Mouse (Mus musculus) brain, embryonic 18.5 days (tissue): ENCODE measurements around the gene Pdgfc.
"Not testable (repeated sequence)": the region's sequence is repeated elsewhere in the genome, so short reads cannot be mapped to it uniquely, and the experiment has no call there.

Source experiments
- DNase-seq: peaks from one replicate; pipeline ENCODE4 v3.0.0-alpha.2; 2012; ENCODE audit warnings: low read depth, low spot score

The Pdgfc gene

DNA sequence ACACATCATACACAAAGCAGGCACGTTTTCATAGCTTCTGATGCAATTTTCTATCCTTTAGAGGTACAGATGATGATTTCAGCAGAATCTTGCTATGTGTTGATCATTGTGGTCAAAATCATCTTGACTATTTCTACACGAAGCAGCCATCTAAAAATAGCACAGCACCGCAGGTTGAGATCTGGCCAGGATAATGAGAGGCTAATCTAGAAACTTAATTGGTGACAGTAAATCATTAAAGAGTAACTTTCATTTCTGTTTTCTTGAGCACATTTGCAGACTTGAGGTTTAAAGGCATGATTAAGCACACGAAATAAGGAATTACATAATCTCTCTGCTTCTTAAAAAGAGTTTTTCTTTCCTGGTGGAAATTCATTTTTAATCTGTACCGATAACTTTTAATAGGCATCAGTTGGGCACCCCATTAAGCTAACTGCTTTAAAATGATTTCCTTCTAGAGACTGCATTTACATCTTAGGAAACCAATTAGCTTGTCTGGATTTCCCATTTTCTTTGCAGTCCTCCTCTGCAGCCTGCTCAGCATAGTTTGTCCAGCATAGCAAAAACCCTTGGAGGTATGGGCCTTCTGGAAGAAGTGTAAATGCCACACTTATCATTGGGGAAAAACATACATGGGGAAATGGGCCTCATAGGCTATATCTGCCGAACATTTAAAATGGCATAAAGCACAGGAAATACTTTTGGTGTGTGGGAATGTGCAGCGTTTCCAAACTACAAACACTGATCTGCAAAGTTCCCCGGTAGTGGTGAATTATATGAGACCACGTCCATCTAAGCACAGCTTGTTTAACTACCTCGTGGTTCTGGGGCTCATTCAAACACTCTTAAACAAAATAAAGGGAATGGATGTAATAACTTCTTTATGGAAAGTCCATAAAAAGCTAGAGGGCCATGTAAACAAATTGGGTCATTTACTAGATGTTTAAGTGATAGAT, 10.7 kb downstream of the Pdgfc start:
- no peak for DNase-seq

DNA sequence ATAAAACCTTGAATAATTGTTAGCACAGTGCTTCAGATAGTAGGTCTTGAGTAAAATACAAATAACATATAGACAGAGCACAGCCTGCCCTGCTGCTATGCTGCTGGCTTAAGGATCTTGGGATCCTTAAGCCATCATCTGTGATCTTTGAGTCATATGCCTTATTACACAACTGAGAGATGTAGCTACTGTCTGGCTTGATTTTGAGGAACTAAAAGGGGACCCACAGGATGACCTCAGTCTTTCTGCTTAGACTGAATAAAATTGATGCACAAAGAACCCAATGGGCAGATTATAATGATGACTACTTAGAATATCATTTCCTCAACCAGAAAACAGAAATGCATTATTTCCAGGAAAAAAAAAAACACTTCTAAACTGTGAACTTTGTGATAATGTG, 15.3 kb downstream of the Pdgfc start:
- DNase-seq = no peak

DNA sequence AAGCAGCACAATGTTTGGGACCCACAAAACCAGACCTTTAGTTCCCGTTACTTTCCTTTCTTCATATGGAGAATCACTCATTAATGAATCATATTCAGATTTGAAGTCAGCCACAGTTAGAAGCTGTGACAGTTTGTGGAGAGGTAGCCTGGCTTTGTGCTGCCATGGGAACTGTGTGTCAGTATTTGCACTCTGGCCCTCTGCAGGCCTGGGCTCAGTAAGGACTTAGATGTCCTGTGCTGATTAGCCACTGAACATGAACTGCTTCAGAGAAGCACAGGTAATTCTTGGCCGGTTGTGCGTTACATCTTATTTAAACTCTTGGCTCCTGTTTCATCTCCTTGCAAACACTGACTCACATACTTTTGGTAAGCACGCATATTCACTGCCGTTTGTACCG, 16.2 kb downstream of the Pdgfc start:
- no peak for DNase-seq

DNA sequence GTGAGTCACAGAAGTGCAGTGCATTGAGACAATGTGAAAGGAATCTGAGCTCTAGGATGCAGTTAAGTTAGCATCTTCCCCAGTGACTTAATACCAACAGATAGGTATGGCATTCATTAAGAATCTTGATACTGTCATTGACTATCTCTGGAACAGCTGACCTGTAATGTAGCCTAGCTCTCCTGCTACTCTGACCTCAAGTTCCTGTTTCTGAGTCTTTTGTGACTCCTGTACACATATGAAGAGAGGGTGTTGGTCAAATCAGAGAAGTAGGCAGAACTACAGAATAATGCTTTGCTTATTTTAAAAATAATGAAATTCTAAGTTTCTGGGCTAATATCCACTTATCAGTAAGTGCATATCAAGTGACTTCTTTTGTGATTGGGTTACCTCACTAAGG, 17.9 kb downstream of the Pdgfc start:
- no peak for DNase-seq

DNA sequence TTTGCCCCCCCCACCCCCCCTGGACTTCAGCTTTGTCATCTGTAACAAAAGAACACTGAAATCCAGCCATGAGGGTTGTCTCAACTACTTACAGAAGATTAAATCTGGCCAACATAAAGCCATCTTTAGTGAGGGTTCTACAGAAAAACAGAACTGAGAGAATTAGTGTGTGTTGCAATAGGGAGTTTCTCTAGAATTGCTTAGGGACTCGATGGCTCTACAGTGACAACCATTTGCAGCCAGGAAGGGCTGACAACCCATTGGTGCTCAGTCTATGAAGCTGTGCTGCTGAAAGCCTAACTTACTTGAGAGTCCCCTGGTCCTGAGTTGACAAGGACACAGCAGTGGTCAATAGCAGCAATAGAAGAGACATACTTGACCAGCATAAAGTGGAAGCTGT, 21.5 kb downstream of the Pdgfc start:
- DNase-seq = no peak

DNA sequence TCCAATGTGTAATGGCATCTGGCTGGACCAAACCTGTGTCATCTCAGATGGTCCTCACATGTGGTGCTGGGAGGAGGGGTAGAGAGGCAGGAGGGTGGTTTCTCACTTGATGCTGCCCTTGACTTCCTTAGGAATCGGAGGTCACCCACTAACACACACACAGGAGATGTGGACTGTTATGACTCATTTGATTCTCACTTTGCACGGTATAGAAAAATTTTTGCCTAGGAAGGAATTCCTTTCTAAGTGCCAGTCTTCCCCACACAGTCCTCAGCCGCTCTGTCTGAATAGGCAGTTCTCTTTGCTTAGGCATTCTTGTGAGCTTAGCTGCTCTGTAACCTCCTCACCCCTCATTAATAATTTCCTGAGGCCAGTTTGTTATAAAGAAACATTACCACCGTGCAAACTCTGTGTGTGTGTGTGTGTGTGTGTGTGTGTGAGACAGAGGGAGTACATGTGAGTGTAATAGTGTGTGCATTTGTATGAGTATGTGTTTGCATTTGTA, 22.4 kb downstream of the Pdgfc start:
- no peak for DNase-seq

DNA sequence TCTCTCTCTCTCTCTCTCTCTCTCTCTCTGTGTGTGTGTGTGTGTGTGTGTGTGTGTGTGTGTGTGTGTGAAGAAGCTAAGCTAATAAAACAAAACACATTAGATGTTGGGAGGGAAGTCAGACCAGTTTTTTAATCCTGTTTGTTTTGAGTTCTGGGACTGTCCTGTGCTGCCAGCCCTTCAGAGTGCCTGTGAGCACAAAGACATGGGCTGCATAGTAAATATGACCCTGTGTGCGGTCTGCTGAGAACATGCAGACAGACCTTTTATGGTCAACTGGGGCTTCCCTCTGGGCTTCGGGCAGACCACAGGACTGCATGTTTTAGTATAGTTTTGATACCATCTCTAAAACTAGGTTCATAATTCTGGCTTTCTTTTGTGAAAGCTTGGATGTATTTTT, 32.3 kb downstream of the Pdgfc start:
- DNase-seq = no peak

DNA sequence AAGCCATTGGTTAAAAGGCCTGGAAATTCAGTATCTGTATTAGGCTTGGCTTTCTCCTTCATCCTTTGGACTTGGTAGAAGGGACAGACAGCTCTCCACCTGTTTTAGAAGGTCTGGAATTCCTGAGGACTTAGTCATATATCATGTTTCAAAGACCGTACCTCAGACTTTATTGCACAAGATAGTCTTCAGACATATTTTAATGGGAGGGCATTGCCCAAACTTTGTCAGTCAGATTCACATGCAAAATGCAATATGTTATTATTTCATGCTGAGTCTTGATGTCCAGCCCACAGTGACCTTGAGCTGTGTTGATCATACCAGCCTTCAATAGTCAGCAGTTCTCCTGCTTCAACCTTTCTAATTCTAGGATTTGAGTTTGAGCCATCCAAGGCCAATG, 64.9 kb downstream of the Pdgfc start:
- DNase-seq = no peak

DNA sequence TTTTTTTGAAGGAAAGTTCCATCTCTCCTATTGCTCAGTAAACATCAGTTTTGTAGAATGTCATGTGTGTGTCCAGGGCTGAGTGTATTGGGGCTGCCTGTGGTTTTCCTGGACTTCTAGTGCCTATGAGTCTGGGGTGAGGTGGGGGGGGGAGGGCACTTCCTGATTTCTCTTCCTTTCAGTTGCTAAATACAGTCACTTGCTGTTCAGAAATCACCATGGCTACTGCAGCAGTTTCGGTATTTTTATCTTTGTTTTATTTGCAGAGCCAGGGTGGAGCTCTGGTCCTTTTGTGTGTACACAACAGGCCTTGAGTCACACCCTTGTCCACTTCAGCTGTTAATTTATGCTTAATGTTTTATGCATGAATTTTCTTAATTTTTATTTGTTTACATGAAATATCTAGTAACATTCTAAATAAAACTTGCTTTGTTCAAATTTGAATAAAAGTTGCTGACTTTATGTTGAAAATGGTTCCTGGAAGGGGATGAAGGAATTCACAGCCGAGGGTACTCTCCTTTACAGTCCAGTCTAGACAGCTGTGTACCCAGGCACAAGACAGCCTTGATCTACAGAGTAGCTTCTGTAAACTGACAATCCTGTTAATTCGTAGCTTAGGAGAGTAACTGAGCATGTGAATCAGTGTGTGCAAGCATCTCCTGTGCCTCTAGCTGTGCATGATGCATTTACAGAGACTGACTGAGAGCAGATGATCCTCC, 66.1 kb downstream of the Pdgfc start:
- DNase-seq = no peak

DNA sequence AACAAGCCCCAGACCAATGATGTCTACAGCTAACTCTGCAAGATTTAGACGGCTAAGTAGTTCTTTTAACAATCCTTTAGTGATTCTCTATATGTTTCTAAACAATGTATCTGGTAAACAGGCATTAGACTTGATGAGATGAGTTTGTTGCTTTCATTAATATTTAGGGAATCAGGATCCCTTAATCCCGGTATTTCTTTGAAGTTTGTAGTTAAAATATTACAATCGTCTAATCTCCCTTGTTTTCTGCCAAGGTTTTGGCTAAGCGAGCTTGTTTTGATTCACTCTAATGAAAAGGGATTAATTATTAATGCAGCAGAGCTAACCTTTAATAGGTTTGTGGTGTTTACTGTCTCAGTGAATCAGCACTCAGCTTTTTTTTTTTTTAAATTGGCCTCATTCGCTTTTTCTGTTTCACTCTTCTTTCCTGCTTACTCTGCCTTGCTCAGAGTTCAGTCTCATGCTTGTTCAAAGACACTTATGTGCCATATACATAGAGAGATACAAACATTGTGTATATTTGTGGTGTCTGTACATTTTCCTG, 66.7 kb downstream of the Pdgfc start:
- no peak for DNase-seq

DNA sequence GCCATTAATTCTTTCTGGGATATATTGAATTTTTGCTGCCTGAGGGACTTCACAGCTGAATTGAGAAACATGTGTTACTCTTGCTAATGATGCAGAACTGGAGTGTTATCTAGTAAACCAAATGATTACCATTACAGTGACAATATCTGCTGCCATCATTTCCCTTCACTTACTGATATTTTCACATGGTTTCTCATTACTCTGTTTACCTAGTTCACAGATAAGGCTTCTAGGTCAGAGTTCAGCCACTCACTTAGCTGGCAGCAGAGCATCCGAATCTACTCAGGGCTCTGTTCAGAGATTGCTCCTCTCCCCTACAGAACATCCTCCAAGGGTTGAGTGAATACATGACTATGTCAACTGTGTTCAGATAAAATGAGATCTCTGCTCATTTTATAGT, 71.3 kb downstream of the Pdgfc start:
- DNase-seq = no peak

DNA sequence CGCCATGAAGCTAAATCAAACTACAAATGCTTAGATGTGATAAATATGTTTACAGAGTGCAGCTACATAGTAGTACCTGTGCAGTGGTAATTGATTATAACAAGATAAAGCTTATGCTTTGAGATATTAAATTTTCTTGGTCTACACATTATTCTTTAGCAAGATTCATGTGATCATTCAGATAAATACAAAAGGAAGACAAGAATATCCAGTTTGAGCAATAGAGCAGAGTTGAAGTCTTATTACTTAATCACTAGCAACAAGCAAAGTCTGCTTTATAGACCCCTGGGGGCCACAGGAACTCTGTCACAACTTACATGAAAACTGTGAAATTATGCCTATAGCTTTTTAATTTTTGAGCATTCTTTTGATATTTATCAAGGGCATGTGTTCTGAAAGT, 74.8 kb downstream of the Pdgfc start:
- DNase-seq = no peak

DNA sequence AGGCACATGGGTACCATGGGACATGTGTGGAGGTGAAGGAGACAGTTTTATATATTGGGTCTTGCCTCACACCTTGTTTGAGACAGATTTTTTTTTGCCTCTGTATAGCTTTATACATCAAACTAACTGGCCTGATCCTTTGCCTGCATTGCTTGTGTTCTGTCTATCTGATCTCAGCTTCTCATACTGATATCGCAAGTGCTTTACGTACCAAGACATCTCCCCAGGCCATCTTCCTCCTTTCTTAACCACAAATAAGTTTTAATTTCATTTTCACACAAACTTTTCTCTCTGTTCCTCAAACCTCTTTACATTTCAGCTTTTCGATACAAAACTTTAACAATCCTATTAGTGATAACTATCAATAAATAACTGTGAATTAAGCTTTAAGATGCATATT, 76.7 kb downstream of the Pdgfc start:
- DNase-seq = no peak

DNA sequence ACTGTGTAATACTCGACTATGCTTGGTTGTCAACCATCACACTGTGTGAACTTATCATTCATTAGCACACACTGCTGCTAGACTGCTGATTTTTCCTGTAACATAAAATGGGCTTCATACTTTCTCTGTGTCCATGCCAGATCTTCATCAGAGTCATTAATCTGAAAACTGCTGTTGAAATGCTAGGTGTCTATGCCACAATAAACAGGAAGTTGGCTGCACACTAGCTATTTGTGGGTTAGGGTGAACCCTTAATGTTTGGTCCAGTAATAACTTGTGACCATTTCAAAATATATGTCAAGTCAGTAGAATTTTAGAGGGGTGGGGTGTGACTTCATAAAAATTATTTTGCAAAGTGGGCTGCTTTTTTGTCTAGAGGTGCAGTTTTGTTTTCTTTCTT, 84.4 kb downstream of the Pdgfc start:
- no peak for DNase-seq

DNA sequence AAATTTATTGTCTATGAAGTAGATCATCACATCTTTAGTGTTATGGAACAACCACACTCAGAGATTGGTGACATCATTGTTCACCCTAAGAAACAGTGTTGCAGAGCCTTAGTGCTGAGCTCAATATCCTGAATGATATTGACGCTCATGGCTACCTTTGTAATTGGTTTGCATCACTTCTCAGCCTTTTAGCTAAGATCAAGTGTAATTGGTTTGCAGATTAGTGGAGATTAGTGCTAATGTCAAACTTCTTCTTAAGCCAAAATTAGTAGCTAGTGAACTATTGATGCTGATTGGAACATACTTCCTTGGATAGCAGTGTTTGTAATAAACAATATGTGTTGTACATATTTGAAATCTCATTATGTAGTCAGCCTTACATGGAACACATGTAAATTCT, 85.5 kb downstream of the Pdgfc start:
- no peak for DNase-seq

DNA sequence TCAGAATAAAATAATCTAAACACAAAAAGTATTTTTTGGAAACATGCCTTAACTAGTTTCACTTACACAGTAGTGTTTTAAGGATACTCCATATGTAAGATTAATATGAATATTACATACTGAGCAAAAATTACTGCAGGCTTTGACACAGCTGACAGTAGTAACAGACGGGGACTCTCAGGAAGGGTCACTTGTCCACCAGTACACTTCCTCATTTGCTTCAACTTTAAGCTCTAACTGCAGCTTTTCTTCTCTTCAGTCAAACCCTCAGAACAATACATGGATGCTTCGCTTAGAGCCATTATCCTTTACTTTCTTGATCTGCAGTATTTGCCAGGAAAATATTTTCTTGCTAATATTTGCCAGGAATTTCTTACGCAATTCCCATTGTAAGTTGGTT, 87.2 kb downstream of the Pdgfc start:
- no peak for DNase-seq

DNA sequence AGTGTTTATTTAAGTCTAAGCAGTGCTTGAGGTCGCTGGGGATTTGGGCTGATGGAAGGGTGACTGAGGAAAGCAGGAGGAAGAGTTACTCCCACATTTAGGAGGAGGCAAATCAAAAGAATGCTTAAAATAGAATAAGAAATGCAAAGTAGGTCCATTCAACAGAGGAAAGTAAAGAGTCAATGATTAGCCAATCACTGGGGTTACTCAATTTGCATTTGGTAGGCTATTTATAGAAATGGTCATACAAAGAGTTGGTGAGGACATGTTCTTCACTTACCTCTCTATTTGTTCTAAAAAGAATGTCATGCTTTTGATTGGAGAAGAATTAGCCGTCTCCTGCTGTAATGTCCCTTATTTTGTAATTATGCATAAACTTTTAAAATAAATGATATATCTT, 90.8 kb downstream of the Pdgfc start:
- no peak for DNase-seq

DNA sequence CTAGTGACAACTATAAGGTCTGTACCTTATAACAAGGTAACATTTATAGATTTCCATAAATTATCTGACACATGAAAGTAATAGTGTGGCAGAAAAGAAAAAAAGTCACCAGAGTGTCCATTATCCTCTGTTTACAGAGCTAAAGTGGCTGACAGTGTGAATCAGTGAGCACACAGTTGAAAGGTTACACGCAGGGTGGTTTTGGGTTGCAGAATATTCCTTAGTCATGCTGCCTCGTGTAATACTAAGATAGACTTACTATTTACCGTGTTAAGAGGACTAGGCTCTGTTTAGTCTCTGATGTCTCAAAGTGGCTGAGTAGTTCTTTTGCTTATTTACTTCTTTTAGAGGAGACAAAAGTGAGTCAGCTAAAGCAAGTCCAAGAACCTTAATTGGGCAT, 100.8 kb downstream of the Pdgfc start:
- no peak for DNase-seq

DNA sequence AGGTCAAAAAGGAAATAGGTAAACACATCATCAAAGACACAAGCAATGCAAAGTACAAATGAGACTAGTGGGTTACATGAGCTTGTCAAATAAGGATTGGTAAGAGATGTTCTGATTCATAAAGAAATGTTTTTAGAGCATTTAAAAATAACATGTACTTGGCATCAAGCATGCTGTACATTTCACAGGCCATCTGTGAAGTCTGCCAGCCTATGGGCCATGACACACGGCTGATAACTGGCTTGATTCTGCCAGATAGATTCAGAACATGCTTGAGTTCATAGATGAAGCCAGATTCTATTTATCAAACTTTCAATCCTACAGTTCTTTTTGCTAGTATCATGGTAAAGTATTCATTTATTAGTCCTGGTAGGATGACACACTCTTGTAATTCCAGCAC, 101.8 kb downstream of the Pdgfc start:
- not testable (repeated sequence) for DNase-seq

DNA sequence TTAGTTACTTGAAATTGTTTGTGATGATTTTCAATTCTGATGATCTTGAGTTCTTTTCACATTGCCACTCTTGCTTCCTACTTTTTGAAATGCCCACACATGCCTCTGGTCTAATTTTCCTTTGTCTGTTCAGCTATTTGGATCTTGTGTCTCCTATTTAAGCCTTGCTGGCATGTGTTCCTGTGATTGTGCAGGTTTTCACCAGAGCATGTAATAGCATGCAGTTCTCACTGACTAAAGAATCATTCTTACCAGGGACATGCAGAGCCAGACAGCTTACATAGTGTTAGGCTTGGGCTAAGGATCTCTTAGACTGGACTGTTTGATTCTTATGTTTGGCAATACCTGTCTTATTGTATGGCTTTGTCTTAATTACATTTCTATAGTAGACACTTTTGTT, 107.5 kb downstream of the Pdgfc start:
- DNase-seq = no peak

DNA sequence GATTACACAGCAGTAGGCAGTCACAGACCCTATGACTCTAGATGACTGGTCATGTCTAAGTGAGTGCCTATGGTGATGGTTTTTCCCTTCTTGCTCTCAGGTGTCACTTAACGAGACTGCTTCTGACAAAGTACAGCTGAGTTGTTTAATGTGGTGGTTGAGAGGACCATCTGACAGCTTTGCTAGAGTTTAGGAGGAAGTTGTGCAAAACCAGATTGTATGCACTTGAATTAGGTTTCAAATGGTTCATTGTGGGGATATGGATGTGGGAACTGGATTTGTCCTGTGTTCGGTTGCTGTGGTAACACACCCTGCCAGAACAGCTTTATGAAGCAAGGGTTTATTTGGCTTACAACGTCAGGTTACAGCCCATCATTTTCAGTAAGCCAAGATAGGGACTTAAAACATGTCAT, 112.9 kb downstream of the Pdgfc start:
- DNase-seq = no peak

DNA sequence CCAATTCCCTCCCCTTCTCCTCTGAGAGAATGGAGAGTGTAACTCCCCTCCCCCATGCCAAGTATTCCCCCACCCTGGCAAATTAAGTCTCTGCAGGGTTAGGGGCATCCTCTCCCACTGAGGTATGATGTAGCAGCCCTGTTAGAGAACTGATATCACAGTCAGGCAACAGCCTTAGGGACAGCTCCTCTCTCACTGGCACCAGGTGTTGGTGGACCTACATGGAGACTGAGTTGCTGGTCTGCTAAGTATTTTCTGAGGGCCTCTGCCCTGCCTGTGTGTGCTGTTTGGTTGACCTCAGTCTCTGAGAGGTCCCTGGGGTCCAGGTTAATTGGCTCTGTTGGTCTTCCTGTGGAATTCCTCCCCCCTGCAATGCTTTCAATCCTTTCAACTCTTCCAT, 114.0 kb downstream of the Pdgfc start:
- DNase-seq = no peak

DNA sequence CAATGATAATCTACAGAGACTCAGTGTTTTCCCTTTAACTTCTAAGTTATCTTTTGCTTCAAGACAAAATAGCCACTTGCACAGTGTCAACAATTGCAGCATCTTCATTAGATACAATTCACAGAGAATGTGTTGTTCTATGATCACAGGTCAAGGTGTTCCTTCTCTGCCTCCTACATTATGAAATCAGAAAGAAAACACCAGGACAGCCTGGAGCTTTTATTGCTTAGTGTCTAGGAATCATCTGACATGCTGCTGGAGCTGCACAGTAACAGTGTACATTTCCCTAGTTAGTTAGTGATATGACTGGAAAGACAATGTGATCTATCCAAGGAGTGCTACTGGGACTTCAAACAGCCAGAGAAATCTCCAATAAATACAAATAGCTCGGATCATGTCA, 118.2 kb downstream of the Pdgfc start:
- DNase-seq = no peak
